Mouse (Mus musculus) hindbrain, embryonic 13.5 days (tissue): ENCODE results near the gene Spop. TPM values are rescaled to one million over a fixed set of nuclear protein-coding genes. Genes with fewer than 3 reads are reported as not detected.

Experiments used
- ATAC-seq: fragments of 200-750 bp; cut with Nextera tagmentation; 2 replicates; pipeline ENCODE4 v1.8.0; 2017; ENCODE audit warnings: moderate TSS enrichment; ENCODE audit not compliant: low FRiP score
- H3K27ac ChIP-seq: fragments of 300-500 bp; sonication (generic); 2 replicates; pipeline ENCODE4 v1.5.1; 2015; ENCODE audit warnings: inconsistent platforms, mild to moderate bottlenecking, moderate library complexity
- H3K27me3 ChIP-seq: fragments of 300-500 bp; sonication (generic); 2 replicates; pipeline ENCODE4 v1.6.1; 2015; ENCODE audit warnings: mild to moderate bottlenecking, inconsistent platforms
- H3K36me3 ChIP-seq: fragments of 300-500 bp; sonication (generic); 2 replicates; pipeline ENCODE4 v1.6.1; 2015; ENCODE audit warnings: mild to moderate bottlenecking, inconsistent platforms
- H3K4me1 ChIP-seq: fragments of 300-500 bp; sonication (generic); replicated peaks from 2 replicates; pipeline ENCODE4 v1.6.1; 2015; ENCODE audit warnings: inconsistent platforms
- H3K4me2 ChIP-seq: fragments of 300-500 bp; sonication (generic); 2 replicates; pipeline ENCODE4 v1.6.1; 2015; ENCODE audit warnings: inconsistent platforms, mild to moderate bottlenecking, moderate library complexity
- H3K4me3 ChIP-seq: fragments of 300-500 bp; sonication (generic); 2 replicates; pipeline ENCODE4 v1.5.1; 2015; ENCODE audit warnings: mild to moderate bottlenecking, inconsistent platforms
- H3K9ac ChIP-seq: fragments of 300-500 bp; sonication (generic); 2 replicates; pipeline ENCODE4 v1.6.1; 2015; ENCODE audit warnings: mild to moderate bottlenecking, inconsistent platforms
- H3K9me3 ChIP-seq: fragments of 300-500 bp; sonication (generic); 2 replicates; pipeline ENCODE4 v1.6.1; 2016; ENCODE audit warnings: inconsistent platforms
- WGBS: fragments of 180-500 bp; shearing (Covaris S2); methylation state at CpG from one replicate; pipeline ENCODE4 v1.1.7; 2015; 5-methylcytosine and 5-hydroxymethylcytosine counted together
- polyA plus RNA-seq: library from polyadenylated mRNA; unstranded; fragments of >200 nt; fragmentation: Nextera tagmentation; extraction: Ambion mirVana; gene quantifications from 2 replicates; pipeline ENCODE4 v1.2.1, GENCODE M21; 2015

The Spop gene
- polyA plus RNA-seq, 1 experiment from 2014 or later, result 221 TPM

- Histone ChIP-seq H3K4me2 (no peak overlapping the region), H3K27me3 (no peaks in the 10 kb centered on the region), H3K4me1 (peaks cover 15% of the 10 kb centered on the region), H3K9ac (no peak overlapping the region), H3K27ac (no peak overlapping the region), H3K4me3 (no peak overlapping the region), H3K36me3 (peaks cover 12% of the 10 kb centered on the region; the same call in 1 of the 2 replicates), H3K9me3 (no peaks in the 10 kb centered on the region)
- no peak for ATAC-seq
- WGBS, result 96% methylated on average over 6 of the region's 6 CpGs
Observed at GRCm38 (mm10) chr11:95446580-95447305, 32.9 kb downstream of the Spop start.

- Histone ChIP-seq H3K36me3 (peaks cover 12% of the 10 kb centered on the region; the same call in 1 of the 2 replicates), H3K9me3 (no peaks in the 10 kb centered on the region), H3K9ac (no peak overlapping the region), H3K27me3 (no peaks in the 10 kb centered on the region), H3K4me1 (peaks cover 15% of the 10 kb centered on the region), H3K4me2 (no peak overlapping the region), H3K27ac (no peak overlapping the region), H3K4me3 (no peak overlapping the region)
- 79% methylated on average over 3 of the region's 3 CpGs for WGBS
- no peak for ATAC-seq
Observed at GRCm38 (mm10) chr11:95448346-95448745, 34.5 kb downstream of the Spop start.

GRCm38 (mm10) chr11:95455331-95455730 lies 41.5 kb downstream of the Spop start:
- WGBS, result 71% methylated on average over 8 of the region's 8 CpGs
- Histone ChIP-seq H3K4me1 (no peaks in the 10 kb centered on the region), H3K4me3 (no peak overlapping the region), H3K27me3 (no peaks in the 10 kb centered on the region), H3K36me3 (0 out of 2 replicates have a peak, but pooled peaks cover 6% of the 10 kb centered on the region), H3K4me2 (no peak overlapping the region), H3K27ac (no peak overlapping the region), H3K9ac (no peak overlapping the region), H3K9me3 (no peaks in the 10 kb centered on the region)
- no peak for ATAC-seq

GRCm38 (mm10) chr11:95460872-95461271 lies 47.0 kb downstream of the Spop start:
- WGBS, result 89% methylated on average over 2 of the region's 2 CpGs

GRCm38 (mm10) chr11:95462168-95462567 lies 48.3 kb downstream of the Spop start:
- Histone ChIP-seq H3K27ac (no peak overlapping the region), H3K4me2 (no peak overlapping the region), H3K4me3 (no peak overlapping the region), H3K27me3 (no peaks in the 10 kb centered on the region), H3K9ac (no peak overlapping the region), H3K4me1 (no peaks in the 10 kb centered on the region), H3K36me3 (0 out of 2 replicates have a peak, but pooled peaks cover 3% of the 10 kb centered on the region), H3K9me3 (no peaks in the 10 kb centered on the region)
- WGBS, result 97% methylated on average over 3 of the region's 3 CpGs
- ATAC-seq, result no peak

More at GRCm38 (mm10) chr11:95460872-95461271, 47.0 kb downstream of the Spop start:
- no peak overlapping the region for H3K27ac ChIP-seq
- H3K9me3 ChIP-seq, result no peaks in the 10 kb centered on the region
- H3K4me2 ChIP-seq, result no peak overlapping the region
- no peak overlapping the region for H3K4me3 ChIP-seq
- no peak for ATAC-seq
- no peaks in the 10 kb centered on the region for H3K27me3 ChIP-seq
- no peaks in the 10 kb centered on the region for H3K36me3 ChIP-seq
- no peaks in the 10 kb centered on the region for H3K4me1 ChIP-seq
- no peak overlapping the region for H3K9ac ChIP-seq

GRCm38 (mm10) chr11:95467731-95468130 lies 53.9 kb downstream of the Spop start:
- Histone ChIP-seq H3K9ac (no peak overlapping the region), H3K4me1 (no peaks in the 10 kb centered on the region), H3K27me3 (no peaks in the 10 kb centered on the region), H3K4me3 (no peak overlapping the region), H3K36me3 (peaks cover 23% of the 10 kb centered on the region), H3K27ac (no peak overlapping the region), H3K4me2 (no peak overlapping the region), H3K9me3 (no peaks in the 10 kb centered on the region)
- WGBS, result 85% methylated on average over 1 of the region's 1 CpGs
- no peak for ATAC-seq

GRCm38 (mm10) chr11:95472942-95473341 lies 59.1 kb downstream of the Spop start:
- 89% methylated on average over 2 of the region's 2 CpGs for whole genome bisulfite sequencing
- H3K4me2 ChIP-seq, result no peak overlapping the region
- no peak for ATAC-seq

GRCm38 (mm10) chr11:95473456-95473855 lies 59.6 kb downstream of the Spop start:
- Histone ChIP-seq H3K4me2 (no peak overlapping the region), H3K36me3 (peaks cover 47% of the 10 kb centered on the region), H3K4me3 (no peak overlapping the region), H3K9me3 (no peaks in the 10 kb centered on the region), H3K27me3 (no peaks in the 10 kb centered on the region), H3K4me1 (no peaks in the 10 kb centered on the region), H3K9ac (no peak overlapping the region), H3K27ac (no peak overlapping the region)
- 97% methylated on average over 1 of the region's 1 CpGs for WGBS
- ATAC-seq, result no peak

More at GRCm38 (mm10) chr11:95472942-95473341, 59.1 kb downstream of the Spop start:
- no peaks in the 10 kb centered on the region for H3K9me3 ChIP-seq
- H3K4me1 ChIP-seq, result no peaks in the 10 kb centered on the region
- H3K27me3 ChIP-seq, result no peaks in the 10 kb centered on the region
- H3K9ac ChIP-seq, result no peak overlapping the region
- no peak overlapping the region for H3K4me3 ChIP-seq
- H3K27ac ChIP-seq, result no peak overlapping the region
- H3K36me3 ChIP-seq, result peaks cover 47% of the 10 kb centered on the region

- Histone ChIP-seq H3K36me3 (peaks cover 43% of the 10 kb centered on the region), H3K27me3 (no peaks in the 10 kb centered on the region), H3K4me3 (no peak overlapping the region), H3K4me1 (no peaks in the 10 kb centered on the region), H3K27ac (no peak overlapping the region), H3K9ac (no peak overlapping the region), H3K9me3 (no peaks in the 10 kb centered on the region), H3K4me2 (no peak overlapping the region)
- WGBS, result 89% methylated on average over 7 of the region's 7 CpGs
- no peak for ATAC-seq
Observed at GRCm38 (mm10) chr11:95476323-95476722, 62.4 kb downstream of the Spop start.

GRCm38 (mm10) chr11:95479458-95479857 lies 65.6 kb downstream of the Spop start:
- Histone ChIP-seq H3K4me1 (no peaks in the 10 kb centered on the region), H3K27ac (no peak overlapping the region), H3K9ac (no peak overlapping the region), H3K27me3 (no peaks in the 10 kb centered on the region), H3K9me3 (no peaks in the 10 kb centered on the region), H3K4me3 (no peak overlapping the region), H3K36me3 (peaks cover 37% of the 10 kb centered on the region), H3K4me2 (no peak overlapping the region)
- 84% methylated on average over 4 of the region's 4 CpGs for WGBS
- ATAC-seq, result no peak

GRCm38 (mm10) chr11:95480662-95481061 lies 66.8 kb downstream of the Spop start:
- Histone ChIP-seq H3K4me1 (no peaks in the 10 kb centered on the region), H3K27ac (no peak overlapping the region), H3K27me3 (no peaks in the 10 kb centered on the region), H3K4me3 (no peak overlapping the region), H3K9ac (no peak overlapping the region), H3K36me3 (peaks cover 40% of the 10 kb centered on the region), H3K9me3 (no peaks in the 10 kb centered on the region), H3K4me2 (no peak overlapping the region)
- no peak for ATAC-seq
- 90% methylated on average over 4 of the region's 4 CpGs for WGBS

GRCm38 (mm10) chr11:95485634-95486033 lies 71.8 kb downstream of the Spop start:
- no peak overlapping the region for H3K4me2 ChIP-seq
- H3K36me3 ChIP-seq, result peaks cover 68% of the 10 kb centered on the region
- H3K9ac ChIP-seq, result no peak overlapping the region
- H3K27me3 ChIP-seq, result no peaks in the 10 kb centered on the region
- ATAC-seq, result no peak
- H3K4me3 ChIP-seq, result no peak overlapping the region
- H3K4me1 ChIP-seq, result no peaks in the 10 kb centered on the region
- no peak overlapping the region for H3K27ac ChIP-seq
- WGBS, result 95% methylated on average over 18 of the region's 18 CpGs
- H3K9me3 ChIP-seq, result no peaks in the 10 kb centered on the region

GRCm38 (mm10) chr11:95487237-95487636 lies 73.4 kb downstream of the Spop start:
- Histone ChIP-seq H3K36me3 (peaks cover 82% of the 10 kb centered on the region), H3K27me3 (no peaks in the 10 kb centered on the region), H3K4me1 (no peaks in the 10 kb centered on the region)

More at GRCm38 (mm10) chr11:95487237-95487636, 73.4 kb downstream of the Spop start:
- Histone ChIP-seq H3K4me3 (no peak overlapping the region), H3K9me3 (no peaks in the 10 kb centered on the region), H3K27ac (no peak overlapping the region), H3K4me2 (no peak overlapping the region), H3K9ac (no peak overlapping the region)
- 96% methylated on average over 2 of the region's 2 CpGs for WGBS
- no peak for ATAC-seq
